Mouse (Mus musculus) embryonic facial prominence, embryonic 11.5 days (tissue): ENCODE data around the gene Hoxa1. TPM values are rescaled to one million over a fixed set of nuclear protein-coding genes. Genes with fewer than 3 reads are reported as not detected.

Source experiments
- ATAC-seq: fragments of 200-750 bp; cut with Nextera tagmentation; replicated peaks from 2 replicates; pipeline ENCODE4 v1.8.0; 2017; ENCODE audit warnings: low read depth; ENCODE audit not compliant: insufficient number of reproducible peaks, low FRiP score, low TSS enrichment
- DNase-seq: peaks from one replicate; pipeline ENCODE4 v3.0.0-alpha.2; 2015; ENCODE audit warnings: low spot score
- H3K27ac ChIP-seq: fragments of 300-500 bp; sonication (generic); replicated peaks from 2 replicates; pipeline ENCODE4 v1.5.1; 2014; ENCODE audit warnings: mild to moderate bottlenecking, low read depth, low read length, control low read depth
- H3K27me3 ChIP-seq: fragments of 300-500 bp; sonication (generic); 2 replicates; pipeline ENCODE4 v1.6.1; 2014; ENCODE audit warnings: mild to moderate bottlenecking, low read length, moderate library complexity, mixed read lengths; ENCODE audit not compliant: control insufficient read depth, insufficient read depth
- H3K36me3 ChIP-seq: fragments of 300-500 bp; sonication (generic); replicated peaks from 2 replicates; pipeline ENCODE4 v1.6.1; 2014; ENCODE audit warnings: low read depth, mild to moderate bottlenecking, low read length, moderate library complexity, mixed read lengths; ENCODE audit not compliant: control insufficient read depth, insufficient read depth
- H3K4me1 ChIP-seq: fragments of 300-500 bp; sonication (generic); 2 replicates; pipeline ENCODE4 v1.6.1; 2014; ENCODE audit warnings: low read length, mixed read lengths; ENCODE audit not compliant: control insufficient read depth, insufficient read depth
- H3K4me2 ChIP-seq: fragments of 300-500 bp; sonication (generic); 2 replicates; pipeline ENCODE4 v1.6.1; 2014; ENCODE audit warnings: low read depth, mild to moderate bottlenecking, control low read depth, low read length, moderate library complexity
- H3K4me3 ChIP-seq: fragments of 300-500 bp; sonication (generic); 2 replicates; pipeline ENCODE4 v1.5.1; 2014; ENCODE audit warnings: low read depth, low read length, control low read depth
- H3K9ac ChIP-seq: fragments of 300-500 bp; sonication (generic); replicated peaks from 2 replicates; pipeline ENCODE4 v1.6.1; 2014; ENCODE audit warnings: mild to moderate bottlenecking, control low read depth, low read length
- H3K9me3 ChIP-seq: fragments of 300-500 bp; sonication (generic); replicated peaks from 2 replicates; pipeline ENCODE4 v1.6.1; 2016; ENCODE audit warnings: mild to moderate bottlenecking, low read length, inconsistent platforms, mixed read lengths; ENCODE audit not compliant: control insufficient read depth
- WGBS: fragments of 180-500 bp; shearing (Covaris S2); extraction: QIAGEN DNeasy Blood & Tissue Kit; methylation state at CpG from one replicate; pipeline ENCODE4 v1.1.7; 2014; 5-methylcytosine and 5-hydroxymethylcytosine counted together
- polyA plus RNA-seq: library from polyadenylated mRNA; unstranded; fragments of >200 nt; fragmentation: Nextera tagmentation; extraction: Ambion mirVana; gene quantifications from 2 replicates; pipeline ENCODE4 v1.2.1, GENCODE M21; 2014

Hoxa1 gene
- polyA plus RNA-seq, 1 experiment from 2014 or later: 1.1 TPM

GRCm38 (mm10) chr6:52167736-52168161 lies 9.6 kb upstream of the Hoxa1 start:
- Histone ChIP-seq H3K9ac (peak overlapping the region; percentile 62), H3K4me2 (peak overlapping the region; percentile 15), H3K4me3 (peak overlapping the region; percentile 24)

GRCm38 (mm10) chr6:52167176-52167575 lies 9.1 kb upstream of the Hoxa1 start:
- DNase-seq: no peak
- Histone ChIP-seq H3K9me3 (no peaks in the 10 kb centered on the region), H3K4me1 (no peaks in the 10 kb centered on the region; the same call in 1 of the 2 replicates), H3K27me3 (peaks cover 74% of the 10 kb centered on the region), H3K9ac (peak overlapping the region; percentile 62), H3K27ac (peak overlapping the region; percentile 60; the same call in 1 of the 2 replicates), H3K4me3 (peak overlapping the region; percentile 34), H3K36me3 (no peaks in the 10 kb centered on the region), H3K4me2 (peak overlapping the region; percentile 15; the same call in 1 of the 2 replicates)
- no peak for ATAC-seq
- 7% methylated on average over 1 of the region's 1 CpGs for WGBS

More at GRCm38 (mm10) chr6:52167736-52168161, 9.6 kb upstream of the Hoxa1 start:
- WGBS: under 1% methylated on average over 14 of the region's 14 CpGs
- ATAC-seq (no peak), DNase-seq (no peak)
- Histone ChIP-seq H3K9me3 (no peaks in the 10 kb centered on the region), H3K27ac (peak overlapping the region; percentile 60; the same call in 1 of the 2 replicates), H3K27me3 (peaks cover 79% of the 10 kb centered on the region), H3K4me1 (no peaks in the 10 kb centered on the region; the same call in 1 of the 2 replicates), H3K36me3 (no peaks in the 10 kb centered on the region)

GRCm38 (mm10) chr6:52166431-52167077 lies 8.4 kb upstream of the Hoxa1 start:
- ATAC-seq: no peak
- H3K4me3 ChIP-seq: peak overlapping the region; percentile 34
- peak overlapping the region; percentile 62 for H3K9ac ChIP-seq
- H3K9me3 ChIP-seq: no peaks in the 10 kb centered on the region
- under 1% methylated on average over 4 of the region's 4 CpGs for WGBS
- peaks cover 68% of the 10 kb centered on the region for H3K27me3 ChIP-seq
- no peaks in the 10 kb centered on the region for H3K4me1 ChIP-seq
- 0 out of 2 replicates have a peak overlapping the region, but pooled peaks have one; percentile 2 for H3K4me2 ChIP-seq
- peak overlapping the region; percentile 16; the same call in 1 of the 2 replicates for H3K27ac ChIP-seq
- no peak for DNase-seq
- no peaks in the 10 kb centered on the region for H3K36me3 ChIP-seq

- Histone ChIP-seq H3K36me3 (no peaks in the 10 kb centered on the region), H3K9me3 (no peaks in the 10 kb centered on the region), H3K4me1 (no peaks in the 10 kb centered on the region), H3K9ac (peak overlapping the region; percentile 62), H3K27ac (peak overlapping the region; percentile 38), H3K4me2 (peak overlapping the region; percentile 5), H3K27me3 (peaks cover 62% of the 10 kb centered on the region), H3K4me3 (peak overlapping the region; percentile 34)
- DNase-seq: no peak
- WGBS: under 1% methylated on average over 28 of the region's 28 CpGs
- no peak for ATAC-seq
These were observed 7.6 kb upstream of the Hoxa1 start for GRCm38 (mm10) chr6:52165441-52166370.

GRCm38 (mm10) chr6:52164626-52165440 lies 6.7 kb upstream of the Hoxa1 start, which contains the start of gene Hoxa2:
Gene Hoxa2, minus strand, starts transcription at chr6:52164831.
- Histone ChIP-seq H3K9ac (peak within 1 kb of the TSS; percentile 62), H3K27me3 (peaks cover 62% of the 10 kb centered on the region), H3K36me3 (no peaks in the 10 kb centered on the region), H3K4me2 (peak within 1 kb of the TSS; percentile 32), H3K27ac (peak within 1 kb of the TSS; percentile 76), H3K4me3 (peak within 1 kb of the TSS; percentile 34), H3K9me3 (no peaks in the 10 kb centered on the region), H3K4me1 (no peaks in the 10 kb centered on the region)
- ATAC-seq (no peak), DNase-seq (no peak)
- under 1% methylated on average over 25 of the region's 25 CpGs for WGBS

GRCm38 (mm10) chr6:52164051-52164625 lies 6.0 kb upstream of the Hoxa1 start:
- H3K4me3 ChIP-seq: peak overlapping the region; percentile 34
- WGBS: under 1% methylated on average over 36 of the region's 39 CpGs
- peak overlapping the region; percentile 19 for H3K4me2 ChIP-seq
- no peaks in the 10 kb centered on the region for H3K36me3 ChIP-seq
- no peaks in the 10 kb centered on the region for H3K4me1 ChIP-seq
- ATAC-seq (no peak), DNase-seq (peak; percentile 23)
- H3K9me3 ChIP-seq: no peaks in the 10 kb centered on the region
- H3K27ac ChIP-seq: peak overlapping the region; percentile 76
- H3K27me3 ChIP-seq: peaks cover 65% of the 10 kb centered on the region
- H3K9ac ChIP-seq: peak overlapping the region; percentile 62

GRCm38 (mm10) chr6:52163366-52164031 lies 5.4 kb upstream of the Hoxa1 start:
- Histone ChIP-seq H3K27ac (peak overlapping the region; percentile 76), H3K9ac (peak overlapping the region; percentile 62), H3K27me3 (peaks cover 68% of the 10 kb centered on the region), H3K9me3 (no peaks in the 10 kb centered on the region), H3K4me3 (peak overlapping the region; percentile 34), H3K4me2 (peak overlapping the region; percentile 32), H3K4me1 (no peaks in the 10 kb centered on the region; the same call in 1 of the 2 replicates), H3K36me3 (no peaks in the 10 kb centered on the region)
- DNase-seq: peak; percentile 42
- 1% methylated on average over 17 of the region's 17 CpGs for WGBS
- no peak for ATAC-seq
